Mouse (Mus musculus) heart, embryonic 12.5 days (tissue): ENCODE results near the gene Nccrp1. TPM values are rescaled to one million over a fixed set of nuclear protein-coding genes. Genes with fewer than 3 reads are reported as not detected.

Experiments used
- ATAC-seq: fragments of 200-750 bp; cut with Nextera tagmentation; 2 replicates; pipeline ENCODE4 v1.8.0; 2017; ENCODE audit warnings: moderate TSS enrichment, moderate library complexity; ENCODE audit not compliant: insufficient number of reproducible peaks, low FRiP score
- H3K27ac ChIP-seq: fragments of 300-500 bp; sonication (generic); 2 replicates; pipeline ENCODE4 v1.5.1; 2016; ENCODE audit warnings: mild to moderate bottlenecking, moderate library complexity; ENCODE audit not compliant: poor library complexity, severe bottlenecking
- H3K27me3 ChIP-seq: fragments of 300-500 bp; sonication (generic); replicated peaks from 2 replicates; pipeline ENCODE4 v1.6.1; 2016; ENCODE audit warnings: mild to moderate bottlenecking, moderate library complexity
- H3K36me3 ChIP-seq: fragments of 300-500 bp; sonication (generic); 2 replicates; pipeline ENCODE4 v1.6.1; 2016; ENCODE audit warnings: mild to moderate bottlenecking, moderate library complexity
- H3K4me1 ChIP-seq: fragments of 300-500 bp; sonication (generic); replicated peaks from 2 replicates; pipeline ENCODE4 v1.6.1; 2016; ENCODE audit warnings: mild to moderate bottlenecking
- H3K4me2 ChIP-seq: fragments of 300-500 bp; sonication (generic); 2 replicates; pipeline ENCODE4 v1.6.1; 2016; ENCODE audit warnings: mild to moderate bottlenecking, moderate library complexity
- H3K4me3 ChIP-seq: fragments of 300-500 bp; sonication (generic); 2 replicates; pipeline ENCODE4 v1.5.1; 2016; ENCODE audit warnings: mild to moderate bottlenecking
- H3K9ac ChIP-seq: fragments of 300-500 bp; sonication (generic); 2 replicates; pipeline ENCODE4 v1.6.1; 2016; ENCODE audit warnings: mild to moderate bottlenecking, moderate library complexity
- H3K9me3 ChIP-seq: fragments of 300-500 bp; sonication (generic); replicated peaks from 2 replicates; pipeline ENCODE4 v1.6.1; 2016; ENCODE audit warnings: mild to moderate bottlenecking, moderate library complexity
- WGBS: fragments of 180-500 bp; shearing (Covaris S2); methylation state at CpG from one replicate; pipeline ENCODE4 v1.1.7; 2016; 5-methylcytosine and 5-hydroxymethylcytosine counted together
- polyA plus RNA-seq: library from polyadenylated mRNA; unstranded; fragments of >200 nt; fragmentation: Nextera tagmentation; extraction: Ambion mirVana; gene quantifications from 2 replicates; pipeline ENCODE4 v1.2.1, GENCODE M21; 2016

Gene Nccrp1
- polyA plus RNA-seq, 1 experiment from 2014 or later: not detected

GRCm38 (mm10) chr7:28581721-28582120 lies 34.7 kb upstream of the Nccrp1 start:
- Histone ChIP-seq H3K36me3 (no peaks in the 10 kb centered on the region), H3K9me3 (no peaks in the 10 kb centered on the region), H3K27me3 (no peaks in the 10 kb centered on the region), H3K9ac (no peak overlapping the region), H3K4me3 (no peak overlapping the region), H3K27ac (no peak overlapping the region), H3K4me2 (no peak overlapping the region), H3K4me1 (peaks cover 84% of the 10 kb centered on the region)
- whole genome bisulfite sequencing: 70% methylated on average over 4 of the region's 4 CpGs
- no peak for ATAC-seq

GRCm38 (mm10) chr7:28579826-28580225 lies 32.8 kb upstream of the Nccrp1 start:
- H3K9me3 ChIP-seq: no peaks in the 10 kb centered on the region
- H3K27me3 ChIP-seq: no peaks in the 10 kb centered on the region
- no peak for ATAC-seq
- H3K36me3 ChIP-seq: no peaks in the 10 kb centered on the region
- peaks cover 84% of the 10 kb centered on the region for H3K4me1 ChIP-seq
- WGBS: 80% methylated on average over 5 of the region's 5 CpGs
- no peak overlapping the region for H3K4me2 ChIP-seq
- H3K9ac ChIP-seq: 0 out of 2 replicates have a peak overlapping the region, but pooled peaks have one; percentile 4
- no peak overlapping the region for H3K27ac ChIP-seq
- H3K4me3 ChIP-seq: no peak overlapping the region

- WGBS: 70% methylated on average over 5 of the region's 5 CpGs
- H3K9me3 ChIP-seq: no peaks in the 10 kb centered on the region
- H3K4me1 ChIP-seq: peaks cover 82% of the 10 kb centered on the region
- no peak for ATAC-seq
- no peak overlapping the region for H3K4me2 ChIP-seq
- H3K27me3 ChIP-seq: no peaks in the 10 kb centered on the region
- H3K4me3 ChIP-seq: no peak overlapping the region
- no peak overlapping the region for H3K9ac ChIP-seq
- peak overlapping the region; percentile 78; the same call in 1 of the 2 replicates for H3K27ac ChIP-seq
- H3K36me3 ChIP-seq: no peaks in the 10 kb centered on the region
These were observed 31.5 kb upstream of the Nccrp1 start for GRCm38 (mm10) chr7:28578543-28579053.

- H3K9ac ChIP-seq: 0 out of 2 replicates have a peak overlapping the region, but pooled peaks have one; percentile 50
- ATAC-seq: no peak
- peaks cover 84% of the 10 kb centered on the region for H3K4me1 ChIP-seq
- H3K9me3 ChIP-seq: no peaks in the 10 kb centered on the region
- peak overlapping the region; percentile 78 for H3K27ac ChIP-seq
- no peaks in the 10 kb centered on the region for H3K27me3 ChIP-seq
- peak overlapping the region; percentile 8; the same call in 1 of the 2 replicates for H3K4me2 ChIP-seq
- H3K4me3 ChIP-seq: no peak overlapping the region
- WGBS: 70% methylated on average over 9 of the region's 9 CpGs
- H3K36me3 ChIP-seq: no peaks in the 10 kb centered on the region
These were observed 30.9 kb upstream of the Nccrp1 start for GRCm38 (mm10) chr7:28577826-28578542.

- ATAC-seq: 0 out of 2 replicates have a peak, but pooled peaks have one; percentile 26
- no peak overlapping the region for H3K27ac ChIP-seq
- H3K4me1 ChIP-seq: peaks cover 92% of the 10 kb centered on the region
- 69% methylated on average over 5 of the region's 5 CpGs for WGBS
- no peaks in the 10 kb centered on the region for H3K36me3 ChIP-seq
- H3K4me2 ChIP-seq: no peak overlapping the region
- no peaks in the 10 kb centered on the region for H3K27me3 ChIP-seq
- H3K4me3 ChIP-seq: no peak overlapping the region
- no peaks in the 10 kb centered on the region for H3K9me3 ChIP-seq
- peak overlapping the region; percentile 50; the same call in 1 of the 2 replicates for H3K9ac ChIP-seq
These were observed 29.3 kb upstream of the Nccrp1 start for GRCm38 (mm10) chr7:28576271-28576914.

GRCm38 (mm10) chr7:28575597-28575996 lies 28.5 kb upstream of the Nccrp1 start:
- H3K4me3 ChIP-seq: no peak overlapping the region
- H3K36me3 ChIP-seq: no peaks in the 10 kb centered on the region
- no peak overlapping the region for H3K9ac ChIP-seq
- H3K4me2 ChIP-seq: no peak overlapping the region
- no peak for ATAC-seq
- H3K4me1 ChIP-seq: peaks cover 97% of the 10 kb centered on the region
- H3K9me3 ChIP-seq: no peaks in the 10 kb centered on the region
- WGBS: 85% methylated on average over 11 of the region's 11 CpGs
- no peaks in the 10 kb centered on the region for H3K27me3 ChIP-seq
- no peak overlapping the region for H3K27ac ChIP-seq

- no peak for ATAC-seq
- Histone ChIP-seq H3K27me3 (no peaks in the 10 kb centered on the region), H3K4me1 (peaks cover 91% of the 10 kb centered on the region), H3K4me3 (no peak overlapping the region), H3K36me3 (peaks cover 6% of the 10 kb centered on the region), H3K9me3 (no peaks in the 10 kb centered on the region), H3K27ac (no peak overlapping the region), H3K9ac (no peak overlapping the region), H3K4me2 (no peak overlapping the region)
- WGBS: 92% methylated on average over 3 of the region's 3 CpGs
These were observed 26.2 kb upstream of the Nccrp1 start for GRCm38 (mm10) chr7:28573236-28573635.

GRCm38 (mm10) chr7:28572689-28573088 lies 25.6 kb upstream of the Nccrp1 start:
- peaks cover 12% of the 10 kb centered on the region for H3K36me3 ChIP-seq
- H3K4me3 ChIP-seq: no peak overlapping the region
- no peak overlapping the region for H3K27ac ChIP-seq
- WGBS: 83% methylated on average over 5 of the region's 5 CpGs
- no peak overlapping the region for H3K4me2 ChIP-seq
- H3K9ac ChIP-seq: no peak overlapping the region
- peaks cover 86% of the 10 kb centered on the region for H3K4me1 ChIP-seq
- no peak for ATAC-seq
- no peaks in the 10 kb centered on the region for H3K27me3 ChIP-seq
- no peaks in the 10 kb centered on the region for H3K9me3 ChIP-seq

GRCm38 (mm10) chr7:28570982-28571682 lies 24.1 kb upstream of the Nccrp1 start:
- Histone ChIP-seq H3K27me3 (no peaks in the 10 kb centered on the region), H3K9ac (no peak overlapping the region), H3K36me3 (peaks cover 27% of the 10 kb centered on the region), H3K4me1 (peaks cover 71% of the 10 kb centered on the region), H3K27ac (peak overlapping the region; percentile 52), H3K4me3 (no peak overlapping the region), H3K4me2 (no peak overlapping the region), H3K9me3 (no peaks in the 10 kb centered on the region)
- 36% methylated on average over 5 of the region's 5 CpGs for WGBS
- no peak for ATAC-seq

GRCm38 (mm10) chr7:28570291-28570981 lies 23.4 kb upstream of the Nccrp1 start:
- H3K4me2 ChIP-seq: no peak overlapping the region
- no peak for ATAC-seq
- peaks cover 64% of the 10 kb centered on the region for H3K4me1 ChIP-seq
- peak overlapping the region; percentile 52; the same call in 1 of the 2 replicates for H3K27ac ChIP-seq
- H3K4me3 ChIP-seq: no peak overlapping the region
- no peaks in the 10 kb centered on the region for H3K27me3 ChIP-seq
- no peaks in the 10 kb centered on the region for H3K9me3 ChIP-seq
- peaks cover 34% of the 10 kb centered on the region for H3K36me3 ChIP-seq
- WGBS: 73% methylated on average over 12 of the region's 12 CpGs
- no peak overlapping the region for H3K9ac ChIP-seq
